Mouse (Mus musculus) cerebellum, adult 9-11 months (tissue): ENCODE data around the gene Wdr48.

Experiments
- DNase-seq: peaks from one replicate; pipeline ENCODE4 v3.0.0; 2022

Wdr48 gene

DNA sequence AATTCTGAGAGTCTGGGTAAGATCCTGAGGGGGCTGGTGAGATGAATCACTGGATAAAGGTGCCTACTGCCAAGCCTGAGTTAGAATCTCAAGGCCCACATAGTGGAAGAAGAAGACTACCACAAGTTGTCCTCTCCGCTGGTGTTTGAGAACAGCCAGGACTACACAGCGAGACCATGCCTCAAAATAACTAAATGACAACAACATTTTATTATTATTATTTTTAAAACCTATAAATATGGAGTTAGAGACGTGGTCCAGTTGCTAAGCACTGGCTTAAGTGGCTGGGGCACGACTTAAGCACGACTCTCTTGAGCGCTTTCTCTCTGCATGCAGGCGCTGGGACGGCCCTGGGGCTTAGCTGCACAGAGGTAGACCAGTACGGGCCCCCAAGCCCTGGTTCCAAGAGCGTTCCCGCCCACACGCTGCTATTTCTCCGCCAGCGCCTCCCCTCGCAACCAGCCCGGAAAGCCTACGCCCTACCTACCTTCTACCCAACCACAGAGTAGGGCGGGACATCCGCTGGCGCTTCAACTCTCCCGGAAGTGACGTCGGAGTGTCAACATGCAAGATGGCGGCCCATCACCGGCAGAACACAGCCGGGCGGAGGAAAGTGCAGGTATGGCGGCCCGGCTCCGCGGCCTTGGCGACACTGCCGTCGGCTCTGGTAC is at the start of gene Wdr48:
Gene Wdr48 (plus strand): TSS at position 540 of the 671 bp plus-strand sequence.
- DNase-seq, result peak; percentile 97

DNA sequence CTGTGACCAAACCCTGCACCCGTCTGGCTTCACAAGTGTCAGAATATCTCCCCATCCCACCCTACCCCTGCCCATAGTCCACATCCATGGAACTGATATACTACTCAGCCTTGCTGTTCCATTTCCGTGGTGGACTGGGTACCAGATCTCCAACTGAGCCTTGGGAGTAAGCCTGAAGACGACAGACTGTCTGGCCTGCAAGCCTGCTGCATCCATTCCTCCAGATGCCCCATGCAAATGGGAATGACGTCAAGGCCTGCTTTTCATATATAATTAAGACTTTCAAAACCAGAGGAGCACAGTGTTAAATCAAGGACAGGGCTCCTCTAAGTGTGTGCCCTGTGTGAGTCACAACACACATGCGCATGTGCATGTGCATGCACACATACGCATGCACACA is 47.5 kb upstream of the Wdr48 start:
- no peak for DNase-seq

DNA sequence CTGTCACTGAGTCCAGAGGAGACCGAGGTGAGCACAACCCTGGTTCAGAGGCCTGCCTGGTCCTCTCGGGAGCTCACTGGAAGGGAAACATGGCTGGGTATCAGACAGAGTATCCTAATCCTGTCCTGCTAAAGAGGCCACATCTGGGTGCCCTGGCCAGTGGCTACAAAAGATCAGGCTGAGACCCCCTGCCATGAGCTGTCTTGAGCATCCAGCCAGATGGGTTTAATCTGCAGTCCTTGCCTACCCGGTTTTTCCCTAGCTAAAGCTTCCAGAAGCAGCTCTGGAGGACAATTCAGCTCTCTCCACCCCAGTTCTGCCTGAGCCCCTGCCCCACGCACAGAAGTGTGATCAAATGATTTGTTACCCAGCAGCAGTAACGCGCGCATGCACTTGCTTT is 46.0 kb upstream of the Wdr48 start:
- DNase-seq, result no peak

DNA sequence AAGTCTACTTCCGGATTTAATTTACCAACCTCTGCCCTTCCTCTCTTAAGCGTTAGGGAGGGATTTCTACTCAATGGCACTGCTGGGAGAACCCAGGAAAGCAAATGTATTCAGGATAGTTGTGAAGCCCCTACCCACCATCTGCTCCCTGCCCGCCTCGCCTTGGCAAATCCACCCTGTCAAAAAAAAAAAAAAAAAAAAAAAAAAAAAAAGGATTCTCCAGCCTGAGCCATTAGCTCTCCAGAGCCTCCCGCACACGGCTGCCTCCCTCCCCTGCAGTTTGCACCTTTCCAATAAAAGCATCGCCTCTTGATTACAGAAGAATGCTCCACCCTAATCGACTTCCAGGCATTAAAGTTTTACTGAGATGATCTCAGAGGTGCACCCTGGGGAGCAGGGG is 45.5 kb upstream of the Wdr48 start:
- no peak for DNase-seq

DNA sequence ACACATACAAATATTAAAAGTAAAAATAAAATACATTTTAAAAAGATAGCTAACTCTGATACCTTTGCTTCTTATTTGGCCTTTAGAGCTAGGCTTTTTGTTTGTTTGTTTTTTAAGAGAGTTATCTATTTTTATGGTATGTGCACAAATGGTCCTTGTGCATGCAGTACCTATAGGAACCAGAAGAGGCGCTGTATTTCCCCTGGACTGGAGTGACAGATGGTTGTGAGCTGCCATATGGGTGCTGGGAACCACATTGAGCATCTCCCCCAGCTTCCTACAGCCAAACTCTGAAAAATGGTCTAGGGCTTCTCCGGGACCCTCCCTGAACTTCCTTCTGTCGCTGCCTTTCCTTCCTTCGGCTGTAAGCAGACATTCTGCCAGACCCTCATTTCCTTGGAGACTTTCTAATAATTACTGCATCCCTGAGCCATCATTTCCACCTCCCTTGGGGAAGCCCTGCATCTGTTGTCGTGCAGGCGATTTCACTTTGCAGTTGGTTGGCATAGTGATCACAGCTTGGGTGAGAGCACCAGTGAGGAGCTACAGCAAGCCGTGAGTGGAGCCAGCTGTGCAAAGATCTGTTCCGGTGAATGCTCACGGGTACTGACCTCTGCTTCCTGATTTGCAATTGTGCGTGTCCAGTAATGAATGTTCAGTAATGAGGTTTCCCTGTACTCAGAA is 42.2 kb upstream of the Wdr48 start:
- DNase-seq, result no peak

DNA sequence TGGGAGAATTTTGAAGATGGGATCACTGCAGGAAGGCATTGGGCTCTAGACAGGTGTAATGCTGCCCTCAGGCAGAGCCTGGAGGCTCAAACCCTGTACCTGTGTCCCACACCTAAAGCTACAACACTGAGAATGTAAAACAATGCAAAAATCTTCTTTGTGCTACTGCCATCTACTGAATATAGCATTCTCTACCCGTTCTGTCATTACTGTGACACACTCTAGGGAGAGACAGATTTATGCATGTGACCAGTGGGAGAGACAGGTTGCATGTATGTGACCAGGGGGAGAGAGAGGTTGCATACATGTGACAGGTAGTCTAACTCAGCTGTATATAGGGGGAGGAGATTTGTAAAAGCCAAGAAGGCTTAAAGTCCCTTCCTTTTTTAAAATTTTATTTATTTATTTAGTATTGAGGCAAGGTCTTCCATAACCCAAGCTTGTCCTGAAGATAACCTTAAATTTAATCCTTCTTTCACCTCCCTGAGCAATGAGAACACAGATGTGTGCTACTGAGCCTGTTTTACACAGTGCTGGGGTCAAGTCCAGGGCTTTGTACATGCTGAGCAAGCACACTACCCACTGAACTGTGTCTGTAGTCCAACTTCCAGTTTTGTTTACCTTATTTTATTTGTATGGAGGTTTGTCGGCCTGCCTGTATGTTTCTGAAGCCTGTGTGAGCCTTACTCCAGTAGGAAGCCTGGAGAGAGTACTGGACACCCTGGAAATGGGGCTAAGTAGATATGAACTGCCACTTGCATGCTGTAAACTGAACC is 41.4 kb upstream of the Wdr48 start:
- no peak for DNase-seq

DNA sequence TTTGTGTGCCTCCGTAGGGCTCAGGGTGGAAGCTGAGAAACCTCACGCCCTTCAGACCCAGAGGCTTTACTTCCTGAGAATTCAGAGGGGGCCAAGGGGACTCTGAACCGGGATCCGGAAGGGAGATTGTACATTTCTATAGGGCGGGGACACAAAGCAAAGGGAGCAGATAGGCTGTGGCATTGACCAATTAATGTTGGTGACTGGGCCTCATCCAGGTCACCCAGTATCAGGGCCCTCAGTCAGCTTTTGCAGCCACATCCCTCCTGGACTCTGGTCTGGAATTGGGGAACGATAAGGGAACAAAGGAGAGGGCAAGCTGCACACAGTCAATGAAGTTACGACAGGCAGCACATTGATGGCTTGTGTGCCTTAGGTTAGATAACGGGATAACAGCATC is 40.5 kb upstream of the Wdr48 start:
- no peak for DNase-seq

DNA sequence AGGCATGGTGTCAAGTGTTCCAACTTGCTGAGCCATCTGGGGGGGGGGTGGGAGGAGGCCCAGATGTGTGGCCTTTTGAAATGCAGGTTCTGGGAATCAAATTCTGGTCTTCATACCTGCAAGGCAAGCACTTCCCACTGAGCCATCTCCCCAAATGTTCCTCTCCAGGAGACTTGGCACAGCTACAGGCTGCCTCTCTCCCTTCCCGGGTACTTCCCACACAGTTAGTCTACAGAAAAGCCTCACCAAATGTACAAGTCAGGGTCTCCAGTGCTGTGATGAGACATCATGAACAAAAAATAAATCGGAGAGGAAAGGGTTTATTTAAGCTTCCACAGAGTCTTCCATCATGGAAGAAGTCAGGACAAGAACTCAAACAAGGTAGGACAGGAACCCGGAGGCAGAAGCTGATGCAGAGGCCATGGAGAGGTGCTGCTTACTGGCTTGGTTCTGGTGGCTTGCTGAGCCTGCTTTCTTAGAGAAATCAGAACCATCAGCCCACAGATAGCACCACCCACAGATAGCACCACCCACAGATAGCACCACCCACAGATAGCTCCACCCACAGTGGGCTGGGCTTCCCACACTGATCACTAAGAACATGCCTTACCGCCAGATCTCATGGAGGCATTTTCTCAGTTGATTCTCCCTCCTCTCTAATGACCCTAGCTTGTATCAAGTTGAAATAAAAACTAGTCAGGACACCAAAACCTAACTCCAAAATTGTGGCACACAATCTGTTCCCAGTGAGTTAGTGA is 7.4 kb upstream of the Wdr48 start:
- DNase-seq, result no peak

DNA sequence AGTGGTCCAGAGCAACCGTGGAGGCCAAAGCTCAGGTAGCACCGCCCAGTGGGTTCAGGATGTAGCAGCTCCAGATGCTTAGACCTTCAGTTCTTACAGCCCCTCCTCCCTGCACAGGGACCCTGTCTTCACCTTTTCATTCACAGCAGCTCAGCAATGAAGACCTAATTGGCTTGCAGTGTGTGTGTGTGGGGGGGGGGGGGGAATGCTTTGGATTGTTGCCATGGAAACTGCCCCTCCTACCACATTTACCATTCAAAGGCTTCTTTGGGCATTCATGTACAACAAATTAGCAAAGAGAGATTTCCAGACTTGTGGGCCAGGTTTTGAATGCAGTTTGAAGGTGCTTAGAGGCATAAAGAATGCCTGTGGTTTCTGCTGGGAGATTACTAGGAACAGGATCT is 5.8 kb upstream of the Wdr48 start:
- no peak for DNase-seq

DNA sequence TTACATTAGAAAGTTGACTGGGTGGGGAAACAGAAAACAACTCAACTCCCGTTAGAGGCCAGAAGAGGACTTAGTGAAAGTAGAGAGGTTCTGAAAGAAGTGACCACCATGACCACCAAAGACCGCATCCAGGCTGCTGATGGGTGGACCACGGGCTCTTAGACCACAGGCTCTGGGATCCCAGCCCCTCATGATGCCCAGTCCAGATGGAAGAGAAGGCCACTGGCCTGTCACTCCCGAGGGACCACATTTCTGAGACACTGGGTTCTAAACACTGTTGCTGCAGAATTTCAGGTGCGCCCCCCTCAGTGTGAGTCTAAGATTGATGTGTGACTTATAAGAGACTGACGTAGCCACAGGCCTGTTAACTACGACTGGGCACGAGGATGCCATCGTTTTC is 5.2 kb upstream of the Wdr48 start:
- DNase-seq, result no peak

DNA sequence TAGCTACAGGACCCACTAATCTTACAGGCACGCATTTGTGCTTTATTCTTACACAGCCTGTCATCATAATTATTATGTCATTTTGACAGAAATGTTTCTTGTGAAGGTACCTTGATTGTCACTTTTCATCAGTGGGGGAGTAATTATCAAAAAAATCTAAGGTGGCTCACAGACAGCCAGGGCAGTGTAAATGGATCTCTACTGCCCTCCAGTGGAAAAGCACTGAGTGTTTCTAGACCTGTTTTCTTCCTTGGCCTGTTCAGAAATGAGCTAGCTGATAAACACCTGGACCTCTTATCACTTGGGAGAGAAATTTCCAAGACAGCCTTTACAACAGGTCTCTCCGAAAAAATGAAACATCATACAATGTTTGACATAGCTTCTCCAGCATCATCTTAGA is 4.0 kb upstream of the Wdr48 start:
- no peak for DNase-seq

DNA sequence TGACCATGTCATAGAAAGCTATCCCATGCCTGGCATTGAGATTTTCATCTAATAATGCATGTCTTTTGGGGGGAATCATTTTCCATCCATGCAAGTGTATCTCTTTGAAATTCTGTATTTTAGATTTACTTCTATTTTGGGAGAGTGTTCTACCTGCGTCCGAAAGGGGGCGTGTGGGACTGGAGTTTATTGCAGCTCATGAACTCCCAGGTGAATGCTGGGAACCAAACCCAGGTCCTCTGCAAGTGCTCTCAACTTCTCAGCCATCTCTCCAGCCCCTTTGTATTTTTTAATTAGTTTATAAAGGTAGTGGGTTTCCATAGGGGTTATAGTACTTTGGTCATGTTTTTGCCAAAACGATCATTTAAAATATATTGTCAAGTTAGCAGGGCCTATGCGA is 797 bp upstream of the Wdr48 start:
- no peak for DNase-seq

DNA sequence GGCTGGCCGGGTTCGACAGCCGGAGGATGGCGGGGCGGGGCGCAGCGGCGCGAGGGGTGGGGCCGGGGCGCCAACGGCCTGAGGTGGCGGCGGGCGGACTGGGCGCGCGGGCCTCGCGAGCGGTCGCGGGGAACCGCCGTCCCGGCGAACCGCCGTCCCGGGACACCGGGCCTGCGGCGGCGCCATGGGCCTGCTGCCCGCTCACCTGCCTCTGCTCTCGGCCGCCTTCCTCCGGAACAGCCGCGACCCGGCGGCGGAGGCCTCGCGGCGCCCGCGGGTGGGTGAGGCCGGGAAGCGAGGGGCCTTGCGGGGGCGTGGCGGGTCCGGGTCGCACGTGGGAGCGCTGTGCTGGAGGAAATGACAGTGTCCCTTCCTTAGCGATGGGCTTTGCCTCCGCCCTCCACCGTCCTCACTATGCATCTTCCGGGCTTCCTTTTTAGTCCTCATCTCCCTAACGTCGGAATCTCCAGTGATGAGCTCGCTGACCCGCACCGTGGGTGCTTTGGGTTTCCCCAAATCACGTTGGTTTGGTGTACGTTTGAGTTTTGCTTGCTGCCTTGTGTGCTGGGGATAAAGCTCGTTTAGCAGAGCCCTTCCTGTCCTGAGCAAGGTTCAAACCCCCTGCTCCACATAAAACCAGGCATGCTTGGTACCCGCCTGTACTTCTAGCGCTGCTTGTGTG is 503 bp downstream of the Wdr48 start:
- no peak for DNase-seq

DNA sequence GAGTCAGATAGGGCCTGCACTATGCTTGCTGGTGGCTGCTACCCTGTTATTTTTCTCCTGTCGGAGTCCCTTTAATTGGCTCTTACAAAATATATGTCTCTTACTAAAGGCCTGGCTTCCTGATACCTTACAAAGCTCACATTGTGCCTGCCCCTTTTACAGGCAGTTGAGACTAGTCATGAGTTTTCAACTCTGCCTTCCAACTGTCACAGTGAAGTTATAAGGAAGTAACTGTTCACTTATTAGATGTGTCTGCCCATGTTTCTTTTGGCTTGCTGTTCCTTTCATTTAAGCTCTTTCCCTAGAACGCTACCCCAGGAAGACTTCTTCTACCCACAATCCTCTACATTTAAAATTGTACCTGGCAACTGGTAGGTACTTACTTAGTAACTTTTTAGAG is 4.8 kb downstream of the Wdr48 start:
- DNase-seq, result no peak

DNA sequence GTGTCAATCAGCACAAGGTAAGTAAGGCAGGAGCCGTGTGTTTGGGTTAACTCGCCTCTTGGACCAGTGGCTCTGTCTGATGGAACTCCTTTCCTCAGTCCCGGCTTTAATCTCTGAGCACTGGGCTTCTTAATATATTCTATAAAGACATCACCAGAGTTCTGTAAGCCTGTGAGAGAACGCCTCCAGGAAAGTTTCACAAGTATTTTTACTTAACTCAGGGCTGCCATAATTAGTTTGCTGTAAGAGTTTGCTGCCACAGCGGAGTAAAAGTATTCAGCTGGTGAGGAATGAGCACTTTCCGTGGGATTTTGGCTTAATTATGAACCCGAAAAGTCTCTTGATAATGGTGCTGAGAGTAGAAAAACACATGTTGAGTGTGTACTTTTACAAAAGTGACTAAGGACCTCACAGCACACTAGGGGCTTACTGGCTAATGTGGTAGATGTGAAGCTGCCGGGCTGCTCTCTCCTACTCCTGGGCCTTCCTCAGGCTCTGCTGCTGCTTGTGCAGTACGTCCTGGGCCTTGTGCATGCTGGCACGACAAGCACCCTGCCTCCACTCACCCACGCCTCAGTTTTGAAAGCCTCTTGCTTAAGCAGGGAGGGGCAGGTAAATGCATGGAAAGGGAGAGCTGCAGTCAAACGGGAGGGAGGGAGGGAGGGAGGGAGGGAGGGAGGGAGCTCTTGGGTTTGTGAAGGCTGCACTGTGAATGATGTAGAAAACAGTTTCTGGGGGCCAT is 7.9 kb downstream of the Wdr48 start:
- DNase-seq, result no peak

DNA sequence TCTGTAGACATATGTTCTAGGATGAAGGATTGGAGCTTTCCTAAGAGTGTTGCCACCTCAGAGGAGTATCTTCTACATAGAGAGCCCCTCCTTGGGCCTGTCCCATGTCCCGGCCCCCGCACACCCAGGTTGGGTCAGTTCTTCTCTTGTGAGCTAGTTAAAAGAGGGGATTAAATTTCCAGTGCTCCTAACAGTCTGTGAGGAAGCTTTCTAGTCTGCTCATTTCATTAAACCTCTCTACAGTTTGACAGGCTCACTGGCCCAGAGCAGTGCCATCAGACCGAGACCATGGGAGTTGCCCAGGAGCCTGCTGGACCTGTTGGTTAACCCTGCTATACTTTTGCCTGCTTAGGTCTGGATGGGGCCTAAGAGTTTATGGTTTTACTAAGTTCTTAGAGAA is 14.0 kb downstream of the Wdr48 start:
- DNase-seq, result no peak

DNA sequence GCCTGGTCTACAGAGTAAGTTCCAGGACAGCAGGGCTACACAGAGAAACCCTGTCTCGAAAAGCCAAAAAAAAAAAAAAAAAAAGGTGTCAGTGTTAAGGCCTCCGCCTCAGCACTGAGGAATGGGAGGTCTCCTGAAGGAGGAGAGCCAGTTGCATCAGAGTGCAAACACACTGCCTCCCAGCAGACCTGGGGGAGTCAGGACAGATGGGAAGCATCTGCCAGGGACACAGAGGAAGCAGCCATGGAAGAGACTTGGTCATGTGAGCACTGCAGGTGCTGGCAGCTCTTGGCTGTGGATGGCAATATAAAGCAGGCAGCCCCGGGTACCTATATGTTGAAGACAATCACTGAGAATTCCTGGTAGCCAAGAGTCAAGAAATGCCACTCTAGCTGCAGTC is 15.3 kb downstream of the Wdr48 start:
- DNase-seq, result no peak

DNA sequence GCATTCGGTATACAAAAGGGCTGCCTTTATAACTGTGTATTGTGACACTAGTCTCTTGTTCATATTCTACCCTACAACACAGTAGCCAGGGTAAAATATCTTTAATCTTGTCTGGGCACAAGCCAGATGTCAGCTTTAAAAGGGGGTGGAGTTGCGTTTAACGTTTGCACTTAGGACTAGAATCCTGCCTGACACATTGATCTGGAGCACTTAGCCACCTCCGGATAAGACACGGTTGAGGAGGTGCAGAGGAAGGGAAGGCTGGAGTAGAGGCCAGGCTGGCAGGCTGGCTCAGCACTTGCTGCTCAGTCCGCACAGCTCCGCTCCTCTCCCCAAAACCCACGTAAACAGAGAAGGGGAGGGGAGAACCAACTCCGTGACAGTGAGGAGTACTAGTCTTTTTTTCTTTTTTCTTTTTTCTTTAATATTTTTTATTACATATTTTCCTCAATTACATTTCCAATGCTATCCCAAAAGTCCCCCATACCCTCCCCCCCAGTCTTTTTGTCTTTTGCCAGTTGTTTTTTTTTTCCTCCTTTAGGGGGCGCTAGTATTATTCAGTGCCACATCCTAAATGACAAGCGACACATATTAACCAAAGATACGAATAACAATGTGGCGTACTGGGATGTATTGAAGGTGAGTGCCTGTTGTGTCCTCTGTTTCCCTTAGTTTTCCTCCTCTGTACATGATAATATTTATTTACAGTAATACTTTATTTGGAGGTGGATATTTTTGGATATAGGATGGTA is 18.6 kb downstream of the Wdr48 start:
- DNase-seq, result no peak

DNA sequence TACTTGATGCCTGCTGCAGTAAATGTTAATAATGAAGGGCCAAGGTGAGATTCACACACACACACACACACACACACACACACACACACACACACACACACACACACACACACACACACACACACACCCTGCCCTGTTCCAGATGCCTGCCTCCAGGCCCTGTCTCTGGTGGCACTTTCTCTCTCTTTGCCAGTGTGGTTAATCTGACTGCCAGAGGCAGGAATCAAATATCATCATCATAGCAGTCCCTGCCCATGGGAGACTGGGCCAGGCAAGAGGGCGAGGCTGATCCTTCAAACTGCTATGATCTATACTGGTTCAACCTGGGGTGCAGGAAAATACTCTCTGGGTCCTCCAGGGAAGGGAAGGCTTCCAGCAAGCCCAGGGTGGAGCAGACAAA is 25.2 kb downstream of the Wdr48 start:
- no peak for DNase-seq

DNA sequence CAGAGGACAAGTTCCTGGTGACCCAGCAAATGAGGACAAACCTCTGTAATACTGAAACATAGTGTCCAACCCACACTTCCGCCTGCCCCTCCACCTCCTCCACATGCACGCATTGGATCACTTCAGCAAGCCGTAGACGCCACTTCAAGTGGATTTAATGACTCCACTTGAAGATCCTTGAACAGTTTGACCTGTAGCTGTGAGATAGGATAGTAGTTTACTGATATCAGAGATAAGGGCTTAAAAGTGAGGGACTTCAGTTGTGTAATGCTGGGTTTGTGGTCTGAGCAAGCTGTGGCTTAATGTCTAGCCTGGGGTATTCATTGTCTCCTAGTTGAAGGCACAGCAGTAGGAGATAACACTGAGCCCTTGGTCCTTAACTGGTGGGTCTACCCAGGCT is 28.8 kb downstream of the Wdr48 start:
- no peak for DNase-seq

DNA sequence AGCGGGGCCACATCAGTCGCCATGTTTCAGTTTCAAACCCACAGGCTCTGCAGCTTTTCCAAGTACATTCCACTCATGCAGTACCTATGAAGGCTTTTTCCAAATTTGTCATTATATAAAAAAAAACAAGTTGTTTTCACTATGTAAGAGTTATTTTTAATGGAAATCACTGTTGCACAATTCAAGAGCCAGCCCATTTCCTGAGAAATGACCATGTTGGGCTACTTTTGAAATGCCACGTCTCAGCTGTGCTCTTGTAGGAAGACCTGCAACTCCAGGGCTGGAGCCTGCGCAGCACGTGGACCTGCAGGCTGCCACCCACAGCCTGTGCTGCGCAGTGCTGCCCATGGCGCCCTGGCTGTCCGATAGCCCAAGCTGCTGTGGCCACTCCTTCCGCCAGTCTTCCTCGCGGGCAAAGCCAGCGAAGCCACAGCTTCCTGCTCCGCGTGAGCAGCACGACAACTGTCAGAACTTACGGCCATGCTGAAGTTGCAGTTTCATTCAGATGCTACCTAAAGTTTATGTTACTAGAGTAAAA is 30.5 kb downstream of the Wdr48 start:
- no peak for DNase-seq
